In the genomic region with DNA sequence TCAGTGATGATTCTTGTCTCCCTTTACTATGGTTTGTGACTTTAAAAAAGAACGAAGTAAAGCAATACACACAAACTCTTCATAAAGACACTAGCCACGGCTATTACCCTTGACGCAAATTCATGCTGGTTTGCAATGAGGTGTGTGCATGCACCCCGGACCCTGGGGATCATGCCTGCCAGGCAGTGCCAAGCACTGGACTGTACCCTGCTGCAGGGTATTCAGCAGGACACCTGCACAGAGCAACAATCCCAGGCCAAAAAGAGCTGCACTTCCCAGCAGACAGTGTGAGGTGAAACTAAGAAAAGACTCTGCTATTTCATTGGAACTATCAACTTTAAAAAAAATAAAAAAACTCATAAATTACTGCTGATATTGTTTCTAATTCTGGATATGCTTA, we compare ENCODE assay signal across 8 mouse cellular contexts.
DNase-seq lines count a peak whose midpoint lies in the region; ATAC-seq and TF ChIP-seq lines count a peak whose summit lies in the region.

No protein-coding gene starts in this region.

- no peaks in the 10 kb centered on the region for H3K36me3 ChIP-seq in kidney, adult 2 months (ENCODE audit: control insufficient read depth, insufficient read depth, low read length)
- H3K36me3 ChIP-seq in embryonic facial prominence, embryonic 12.5 days: no peaks in the 10 kb centered on the region
- H3K36me3 ChIP-seq in hindbrain, postnatal 0 days (ENCODE audit: insufficient read depth, low read length): no peaks in the 10 kb centered on the region
- no peaks in the 10 kb centered on the region for H3K36me3 ChIP-seq in midbrain, embryonic 14.5 days (ENCODE audit: control insufficient read depth, insufficient read depth, low read length)

- peak overlapping the region; percentile 52 for H3K4me2 ChIP-seq in embryonic facial prominence, embryonic 12.5 days (replicated peaks)
- H3K4me2 ChIP-seq in hindbrain, postnatal 0 days (ENCODE audit: low read depth, low read length): peak overlapping the region; percentile 57
- peak overlapping the region; percentile 69 for H3K4me2 ChIP-seq in midbrain, embryonic 14.5 days (ENCODE audit: low read length)

- TF ChIP-seq POLR2A in kidney, adult 2 months (IDR thresholded peaks at IDR 0.05; ENCODE audit: low read depth, low read length): no peak

- TF ChIP-seq CTCF in kidney, adult 2 months (conservative IDR thresholded peaks at IDR 0.05; ENCODE audit: insufficient read depth, insufficient read length, low read depth, low read length): no peak
- TF ChIP-seq CTCF in hindbrain, postnatal 0 days (IDR thresholded peaks at IDR 0.05; ENCODE audit: low read depth): no peak

- ATAC-seq in embryonic facial prominence, embryonic 12.5 days (ENCODE audit: insufficient number of reproducible peaks, insufficient read depth, low FRiP score, low TSS enrichment): no peak
- ATAC-seq in hindbrain, postnatal 0 days: no peak
- no peak; the same call in 1 of the 2 replicates for ATAC-seq in midbrain, embryonic 14.5 days (ENCODE audit: low FRiP score, low TSS enrichment)

- peak overlapping the region; percentile 41; the same call in 1 of the 2 replicates for H3K4me3 ChIP-seq in kidney, adult 2 months (ENCODE audit: insufficient read depth, low read depth, low read length)
- H3K4me3 ChIP-seq in embryonic facial prominence, embryonic 12.5 days: peak overlapping the region; percentile 43
- peak overlapping the region; percentile 36 for H3K4me3 ChIP-seq in hindbrain, postnatal 0 days (ENCODE audit: low read length)
- H3K4me3 ChIP-seq in midbrain, embryonic 14.5 days (replicated peaks; ENCODE audit: low read depth, low read length): peak overlapping the region; percentile 45

- H3K9ac ChIP-seq in embryonic facial prominence, embryonic 12.5 days: no peak overlapping the region
- H3K9ac ChIP-seq in hindbrain, postnatal 0 days (replicated peaks; ENCODE audit: low read length): no peak overlapping the region
- H3K9ac ChIP-seq in midbrain, embryonic 14.5 days (replicated peaks; ENCODE audit: low read length): peak overlapping the region; percentile 47; the same call in 1 of the 2 replicates

- 38% methylated on average over 4 of the region's 4 CpGs for WGBS in kidney, adult 2 months
- WGBS in embryonic facial prominence, embryonic 12.5 days: 43% methylated on average over 4 of the region's 4 CpGs
- WGBS in hindbrain, postnatal 0 days: 14% methylated on average over 4 of the region's 4 CpGs
- 23% methylated on average over 4 of the region's 4 CpGs for WGBS in midbrain, embryonic 14.5 days

- H3K9me3 ChIP-seq in embryonic facial prominence, embryonic 12.5 days: no peaks in the 10 kb centered on the region
- no peaks in the 10 kb centered on the region for H3K9me3 ChIP-seq in hindbrain, postnatal 0 days (ENCODE audit: low read length)
- H3K9me3 ChIP-seq in midbrain, embryonic 14.5 days (ENCODE audit: control insufficient read depth, low read length): no peaks in the 10 kb centered on the region

- no peak overlapping the region for H3K27ac ChIP-seq in kidney, adult 2 months (ENCODE audit: insufficient read depth, low read depth, low read length)
- H3K27ac ChIP-seq in embryonic facial prominence, embryonic 12.5 days: no peak overlapping the region
- no peak overlapping the region for H3K27ac ChIP-seq in hindbrain, postnatal 0 days
- no peak overlapping the region for H3K27ac ChIP-seq in midbrain, embryonic 14.5 days (replicated peaks; ENCODE audit: low read depth, low read length)

- no peaks in the 10 kb centered on the region for H3K27me3 ChIP-seq in kidney, adult 2 months (replicated peaks; ENCODE audit: control insufficient read depth, insufficient read depth, low read length)
- peaks cover 10% of the 10 kb centered on the region for H3K27me3 ChIP-seq in embryonic facial prominence, embryonic 12.5 days
- H3K27me3 ChIP-seq in hindbrain, postnatal 0 days (ENCODE audit: insufficient read depth, low read length): no peaks in the 10 kb centered on the region
- no peaks in the 10 kb centered on the region for H3K27me3 ChIP-seq in midbrain, embryonic 14.5 days (ENCODE audit: control insufficient read depth, insufficient read depth, low read length)

- no peaks in the 10 kb centered on the region for H3K4me1 ChIP-seq in kidney, adult 2 months (ENCODE audit: control insufficient read depth, insufficient read depth, low read length)
- peaks cover 4% of the 10 kb centered on the region; the same call in 1 of the 2 replicates for H3K4me1 ChIP-seq in embryonic facial prominence, embryonic 12.5 days
- H3K4me1 ChIP-seq in hindbrain, postnatal 0 days (ENCODE audit: insufficient read depth, low read length): no peaks in the 10 kb centered on the region
- H3K4me1 ChIP-seq in midbrain, embryonic 14.5 days (ENCODE audit: control insufficient read depth, insufficient read depth, low read length): peaks cover 7% of the 10 kb centered on the region; the same call in 1 of the 2 replicates

- DNase-seq in kidney, adult 2 months: no peak
- no peak for DNase-seq in kidney, postnatal 25 days
- DNase-seq in hindbrain, postnatal 0 days (ENCODE audit: low spot score): no peak
- no peak for DNase-seq in midbrain, embryonic 14.5 days
- no peak for DNase-seq in adrenal gland, adult 8-10 months
- DNase-seq in spleen, postnatal 4 days (ENCODE audit: low spot score in 2 of 2): no peak
- DNase-seq in kidney, postnatal 4 days: no peak
